Mouse (Mus musculus): ENCODE measurements around the gene Mmrn1.

GRCm38 (mm10) chr6:61020995-61021394 is 96.2 kb downstream of the Mmrn1 start:
- no peak for TF ChIP-seq POLR2A (IDR thresholded peaks at IDR 0.05; ENCODE audit: insufficient read length, low read depth)
- TF ChIP-seq TCF3 (IDR thresholded peaks at IDR 0.05; ENCODE audit: insufficient read length, low read depth): no peak
- no peak for TF ChIP-seq MYOG (IDR thresholded peaks at IDR 0.05; ENCODE audit: control insufficient read depth in 1 of 3, insufficient read depth in 1 of 3, insufficient read length in 2 of 3, low read depth in 2 of 3)
- no peak for TF ChIP-seq MAX (IDR thresholded peaks at IDR 0.05; ENCODE audit: low read depth)
- no peak for TF ChIP-seq E2F4 (IDR thresholded peaks at IDR 0.05; ENCODE audit: insufficient read depth)
- no peak for TF ChIP-seq POLR2AphosphoS2 (IDR thresholded peaks at IDR 0.05; ENCODE audit: insufficient read length, low read depth)
- no peak for TF ChIP-seq TCF12 (IDR thresholded peaks at IDR 0.05; ENCODE audit: insufficient read depth, poor library complexity, severe bottlenecking)

Data from myocyte (in vitro differentiated cells).